Mouse (Mus musculus) kidney, embryonic 14.5 days (tissue): ENCODE data around the gene Foxp1. TPM values are rescaled to one million over a fixed set of nuclear protein-coding genes. Genes with fewer than 3 reads are reported as not detected.

Experiments
- ATAC-seq: fragments of 200-750 bp; cut with Nextera tagmentation; 2 replicates; pipeline ENCODE4 v1.8.0; 2017; ENCODE audit warnings: moderate number of reproducible peaks, mild to moderate bottlenecking, moderate TSS enrichment, moderate library complexity; ENCODE audit not compliant: low FRiP score, low TSS enrichment
- H3K27ac ChIP-seq: fragments of 300-500 bp; sonication (generic); 2 replicates; pipeline ENCODE4 v1.5.1; 2014; ENCODE audit warnings: low read depth, mild to moderate bottlenecking, low read length, moderate library complexity, mixed read lengths
- H3K27me3 ChIP-seq: fragments of 300-500 bp; sonication (generic); 2 replicates; pipeline ENCODE4 v1.6.1; 2014; ENCODE audit warnings: mild to moderate bottlenecking, low read length; ENCODE audit not compliant: control insufficient read depth, insufficient read depth
- H3K36me3 ChIP-seq: fragments of 300-500 bp; sonication (generic); 2 replicates; pipeline ENCODE4 v1.6.1; 2014; ENCODE audit warnings: low read length, mixed read lengths; ENCODE audit not compliant: control insufficient read depth, insufficient read depth
- H3K4me1 ChIP-seq: fragments of 300-500 bp; sonication (generic); 2 replicates; pipeline ENCODE4 v1.6.1; 2014; ENCODE audit warnings: low read length, mixed read lengths; ENCODE audit not compliant: control insufficient read depth, insufficient read depth
- H3K4me2 ChIP-seq: fragments of 300-500 bp; sonication (generic); replicated peaks from 2 replicates; pipeline ENCODE4 v1.6.1; 2014; ENCODE audit warnings: low read depth, mild to moderate bottlenecking, low read length
- H3K4me3 ChIP-seq: fragments of 300-500 bp; sonication (generic); 2 replicates; pipeline ENCODE4 v1.5.1; 2014; ENCODE audit warnings: mild to moderate bottlenecking, low read length
- H3K9ac ChIP-seq: fragments of 300-500 bp; sonication (generic); 2 replicates; pipeline ENCODE4 v1.6.1; 2014; ENCODE audit warnings: low read depth, mild to moderate bottlenecking, low read length, moderate library complexity
- H3K9me3 ChIP-seq: fragments of 300-500 bp; sonication (generic); 2 replicates; pipeline ENCODE4 v1.6.1; 2016; ENCODE audit warnings: low read length; ENCODE audit not compliant: control insufficient read depth
- WGBS: fragments of 180-500 bp; shearing (Covaris S2); extraction: QIAGEN DNeasy Blood & Tissue Kit; methylation state at CpG from one replicate; pipeline ENCODE4 v1.1.7; 2014; 5-methylcytosine and 5-hydroxymethylcytosine counted together
- polyA plus RNA-seq: library from polyadenylated mRNA; unstranded; fragments of >200 nt; fragmentation: Nextera tagmentation; extraction: Ambion mirVana; gene quantifications from 2 replicates; pipeline ENCODE4 v1.2.1, GENCODE M21; 2014

The Foxp1 gene
- polyA plus RNA-seq, 1 experiment from 2014 or later = 67.4 TPM

- 83% methylated on average over 8 of the region's 8 CpGs for WGBS
- no peaks in the 10 kb centered on the region for H3K36me3 ChIP-seq
- no peaks in the 10 kb centered on the region; the same call in 1 of the 2 replicates for H3K27me3 ChIP-seq
- no peak overlapping the region for H3K4me2 ChIP-seq
- H3K9ac ChIP-seq = no peak overlapping the region
- H3K4me3 ChIP-seq = no peak overlapping the region
- ATAC-seq = no peak
- no peaks in the 10 kb centered on the region for H3K9me3 ChIP-seq
- peaks cover 39% of the 10 kb centered on the region for H3K4me1 ChIP-seq
- no peak overlapping the region for H3K27ac ChIP-seq
These were observed 145.8 kb downstream of the Foxp1 start for GRCm38 (mm10) chr6:99376721-99377120.

- ATAC-seq = no peak
- H3K4me1 ChIP-seq = peaks cover 39% of the 10 kb centered on the region
- no peaks in the 10 kb centered on the region for H3K9me3 ChIP-seq
- no peaks in the 10 kb centered on the region for H3K36me3 ChIP-seq
- H3K9ac ChIP-seq = no peak overlapping the region
- H3K4me3 ChIP-seq = no peak overlapping the region
- H3K27ac ChIP-seq = no peak overlapping the region
- 48% methylated on average over 6 of the region's 6 CpGs for WGBS
- H3K4me2 ChIP-seq = no peak overlapping the region
- H3K27me3 ChIP-seq = no peaks in the 10 kb centered on the region
These were observed 146.7 kb downstream of the Foxp1 start for GRCm38 (mm10) chr6:99375865-99376264.

GRCm38 (mm10) chr6:99375376-99375775 is 147.1 kb downstream of the Foxp1 start:
- Histone ChIP-seq H3K9me3 (no peaks in the 10 kb centered on the region), H3K4me1 (peaks cover 39% of the 10 kb centered on the region), H3K4me2 (no peak overlapping the region), H3K36me3 (no peaks in the 10 kb centered on the region), H3K4me3 (no peak overlapping the region), H3K27ac (no peak overlapping the region), H3K27me3 (no peaks in the 10 kb centered on the region), H3K9ac (no peak overlapping the region)
- no peak for ATAC-seq
- 19% methylated on average over 4 of the region's 4 CpGs for WGBS

- Histone ChIP-seq H3K9me3 (no peaks in the 10 kb centered on the region), H3K4me1 (peaks cover 36% of the 10 kb centered on the region), H3K36me3 (no peaks in the 10 kb centered on the region), H3K9ac (no peak overlapping the region), H3K4me2 (no peak overlapping the region), H3K4me3 (no peak overlapping the region), H3K27me3 (no peaks in the 10 kb centered on the region), H3K27ac (no peak overlapping the region; the same call in 1 of the 2 replicates)
- ATAC-seq = no peak
- 57% methylated on average over 19 of the region's 19 CpGs for WGBS
These were observed 147.9 kb downstream of the Foxp1 start for GRCm38 (mm10) chr6:99374448-99375271.

GRCm38 (mm10) chr6:99372427-99372826 is 150.1 kb downstream of the Foxp1 start:
- H3K36me3 ChIP-seq = no peaks in the 10 kb centered on the region
- no peak overlapping the region for H3K4me2 ChIP-seq
- H3K9ac ChIP-seq = no peak overlapping the region
- H3K4me1 ChIP-seq = peaks cover 25% of the 10 kb centered on the region
- 80% methylated on average over 5 of the region's 5 CpGs for WGBS
- H3K9me3 ChIP-seq = no peaks in the 10 kb centered on the region
- H3K27ac ChIP-seq = no peak overlapping the region
- no peak for ATAC-seq
- H3K4me3 ChIP-seq = no peak overlapping the region
- H3K27me3 ChIP-seq = no peaks in the 10 kb centered on the region

GRCm38 (mm10) chr6:99372016-99372415 is 150.5 kb downstream of the Foxp1 start:
- 56% methylated on average over 6 of the region's 6 CpGs for WGBS
- no peak overlapping the region for H3K27ac ChIP-seq
- no peaks in the 10 kb centered on the region for H3K36me3 ChIP-seq
- no peaks in the 10 kb centered on the region for H3K27me3 ChIP-seq
- H3K4me2 ChIP-seq = no peak overlapping the region
- H3K4me3 ChIP-seq = no peak overlapping the region
- no peaks in the 10 kb centered on the region for H3K9me3 ChIP-seq
- ATAC-seq = no peak
- no peak overlapping the region for H3K9ac ChIP-seq
- peaks cover 25% of the 10 kb centered on the region for H3K4me1 ChIP-seq

GRCm38 (mm10) chr6:99369931-99370330 is 152.6 kb downstream of the Foxp1 start:
- H3K4me2 ChIP-seq = no peak overlapping the region
- no peaks in the 10 kb centered on the region for H3K27me3 ChIP-seq
- WGBS = 81% methylated on average over 2 of the region's 2 CpGs
- no peak overlapping the region for H3K27ac ChIP-seq
- ATAC-seq = no peak
- no peaks in the 10 kb centered on the region for H3K36me3 ChIP-seq
- no peak overlapping the region for H3K4me3 ChIP-seq
- no peaks in the 10 kb centered on the region for H3K9me3 ChIP-seq
- H3K9ac ChIP-seq = no peak overlapping the region
- H3K4me1 ChIP-seq = peaks cover 8% of the 10 kb centered on the region; the same call in 1 of the 2 replicates

- H3K27me3 ChIP-seq = no peaks in the 10 kb centered on the region
- 85% methylated on average over 3 of the region's 3 CpGs for WGBS
- no peak for ATAC-seq
These were observed 153.4 kb downstream of the Foxp1 start for GRCm38 (mm10) chr6:99369156-99369555.

GRCm38 (mm10) chr6:99368118-99368753 is 154.3 kb downstream of the Foxp1 start:
- WGBS = 80% methylated on average over 4 of the region's 4 CpGs
- no peak overlapping the region for H3K9ac ChIP-seq
- ATAC-seq = no peak
- H3K4me2 ChIP-seq = no peak overlapping the region
- 0 out of 2 replicates have a peak, but pooled peaks cover 3% of the 10 kb centered on the region for H3K4me1 ChIP-seq
- no peaks in the 10 kb centered on the region for H3K27me3 ChIP-seq
- H3K9me3 ChIP-seq = no peaks in the 10 kb centered on the region
- no peak overlapping the region for H3K4me3 ChIP-seq
- no peak overlapping the region for H3K27ac ChIP-seq
- H3K36me3 ChIP-seq = no peaks in the 10 kb centered on the region

More at GRCm38 (mm10) chr6:99369156-99369555, 153.4 kb downstream of the Foxp1 start:
- no peak overlapping the region for H3K27ac ChIP-seq
- 0 out of 2 replicates have a peak, but pooled peaks cover 3% of the 10 kb centered on the region for H3K4me1 ChIP-seq
- no peak overlapping the region for H3K9ac ChIP-seq
- H3K4me3 ChIP-seq = no peak overlapping the region
- H3K4me2 ChIP-seq = no peak overlapping the region
- no peaks in the 10 kb centered on the region for H3K36me3 ChIP-seq
- no peaks in the 10 kb centered on the region for H3K9me3 ChIP-seq
